Mouse (Mus musculus): Measurements from ENCODE around the gene Efna4.

Gene Efna4

GRCm38 (mm10) chr3:89330948-89331347 lies 6.9 kb downstream of the Efna4 start:
- DNase-seq (ENCODE audit: low spot score): peak; percentile 84

- no peak for DNase-seq (ENCODE audit: low spot score)
Observed at GRCm38 (mm10) chr3:89330346-89330745, 7.5 kb downstream of the Efna4 start.

- DNase-seq (ENCODE audit: low spot score): peak; percentile 78
Observed at GRCm38 (mm10) chr3:89328623-89329022, 9.2 kb downstream of the Efna4 start.

- DNase-seq (ENCODE audit: low spot score): no peak
Observed at GRCm38 (mm10) chr3:89327371-89327870, 10.4 kb downstream of the Efna4 start.

- DNase-seq (ENCODE audit: low spot score): no peak
Observed at GRCm38 (mm10) chr3:89325882-89326281, 11.9 kb downstream of the Efna4 start.

- peak; percentile 68 for DNase-seq (ENCODE audit: low spot score)
Observed at GRCm38 (mm10) chr3:89322514-89323165, 15.2 kb downstream of the Efna4 start, which contains the start of gene Efna3. Efna3 (minus strand) TSS chr3:89322965.

- no peak for DNase-seq (ENCODE audit: low spot score)
Observed at GRCm38 (mm10) chr3:89322131-89322500, 15.7 kb downstream of the Efna4 start.

- no peak for DNase-seq (ENCODE audit: low spot score)
Observed at GRCm38 (mm10) chr3:89321183-89322130, 16.4 kb downstream of the Efna4 start.

- DNase-seq (ENCODE audit: low spot score): peak; percentile 80
Observed at GRCm38 (mm10) chr3:89320581-89321182, 17.1 kb downstream of the Efna4 start.

GRCm38 (mm10) chr3:89319591-89320350 lies 18.1 kb downstream of the Efna4 start:
- DNase-seq (ENCODE audit: low spot score): no peak

- no peak for DNase-seq (ENCODE audit: low spot score)
Observed at GRCm38 (mm10) chr3:89318971-89319590, 18.7 kb downstream of the Efna4 start.

GRCm38 (mm10) chr3:89318316-89318715 lies 19.5 kb downstream of the Efna4 start:
- DNase-seq (ENCODE audit: low spot score): no peak

- no peak for DNase-seq (ENCODE audit: low spot score)
Observed at GRCm38 (mm10) chr3:89317246-89317645, 20.6 kb downstream of the Efna4 start.

- peak; percentile 92 for DNase-seq (ENCODE audit: low spot score)
Observed at GRCm38 (mm10) chr3:89316833-89317232, 21.0 kb downstream of the Efna4 start.

GRCm38 (mm10) chr3:89315930-89316831 lies 21.6 kb downstream of the Efna4 start:
- no peak for DNase-seq (ENCODE audit: low spot score)

- DNase-seq (ENCODE audit: low spot score): peak; percentile 92
Observed at GRCm38 (mm10) chr3:89315195-89315929, 22.5 kb downstream of the Efna4 start.

GRCm38 (mm10) chr3:89314791-89315190 lies 23.0 kb downstream of the Efna4 start:
- no peak for DNase-seq (ENCODE audit: low spot score)

- no peak for DNase-seq (ENCODE audit: low spot score)
Observed at GRCm38 (mm10) chr3:89314340-89314739, 23.5 kb downstream of the Efna4 start.

GRCm38 (mm10) chr3:89308089-89308488 lies 29.7 kb downstream of the Efna4 start:
- peak; percentile 88 for DNase-seq (ENCODE audit: low spot score)
